Mouse (Mus musculus): ENCODE results near the gene Erc1. TPM values are rescaled to one million over a fixed set of nuclear protein-coding genes. Genes with fewer than 3 reads are reported as not detected.

The Erc1 gene
- polyA plus RNA-seq, 1 experiment from 2014 or later: 44.0 TPM

GRCm38 (mm10) chr6:119554439-119554838 is 293.5 kb downstream of the Erc1 start:
- 73% methylated on average over 8 of the region's 8 CpGs for WGBS
- no peak overlapping the region for H3K4me2 ChIP-seq (replicated peaks; ENCODE audit: low read depth, low read length)
- H3K9ac ChIP-seq (ENCODE audit: low read depth, low read length): no peak overlapping the region
- no peak overlapping the region for H3K4me3 ChIP-seq (ENCODE audit: low read depth, low read length)
- no peaks in the 10 kb centered on the region for H3K27me3 ChIP-seq (ENCODE audit: control insufficient read depth, insufficient read depth, low read length)
- H3K27ac ChIP-seq (ENCODE audit: low read depth, low read length): no peak overlapping the region
- no peaks in the 10 kb centered on the region for H3K4me1 ChIP-seq (replicated peaks; ENCODE audit: control insufficient read depth, insufficient read depth, low read length)
- no peak for DNase-seq (ENCODE audit: low spot score)
- no peaks in the 10 kb centered on the region for H3K36me3 ChIP-seq (ENCODE audit: control insufficient read depth, insufficient read depth, low read length)
- no peaks in the 10 kb centered on the region for H3K9me3 ChIP-seq (ENCODE audit: control insufficient read depth, low read length)
- no peak for ATAC-seq (ENCODE audit: low FRiP score)

- ATAC-seq (ENCODE audit: low FRiP score): peak; percentile 47
- no peak overlapping the region for H3K27ac ChIP-seq (ENCODE audit: low read depth, low read length)
- H3K27me3 ChIP-seq (ENCODE audit: control insufficient read depth, insufficient read depth, low read length): peaks cover 16% of the 10 kb centered on the region
Observed at GRCm38 (mm10) chr6:119544518-119544864, 303.5 kb downstream of the Erc1 start.

DNA sequence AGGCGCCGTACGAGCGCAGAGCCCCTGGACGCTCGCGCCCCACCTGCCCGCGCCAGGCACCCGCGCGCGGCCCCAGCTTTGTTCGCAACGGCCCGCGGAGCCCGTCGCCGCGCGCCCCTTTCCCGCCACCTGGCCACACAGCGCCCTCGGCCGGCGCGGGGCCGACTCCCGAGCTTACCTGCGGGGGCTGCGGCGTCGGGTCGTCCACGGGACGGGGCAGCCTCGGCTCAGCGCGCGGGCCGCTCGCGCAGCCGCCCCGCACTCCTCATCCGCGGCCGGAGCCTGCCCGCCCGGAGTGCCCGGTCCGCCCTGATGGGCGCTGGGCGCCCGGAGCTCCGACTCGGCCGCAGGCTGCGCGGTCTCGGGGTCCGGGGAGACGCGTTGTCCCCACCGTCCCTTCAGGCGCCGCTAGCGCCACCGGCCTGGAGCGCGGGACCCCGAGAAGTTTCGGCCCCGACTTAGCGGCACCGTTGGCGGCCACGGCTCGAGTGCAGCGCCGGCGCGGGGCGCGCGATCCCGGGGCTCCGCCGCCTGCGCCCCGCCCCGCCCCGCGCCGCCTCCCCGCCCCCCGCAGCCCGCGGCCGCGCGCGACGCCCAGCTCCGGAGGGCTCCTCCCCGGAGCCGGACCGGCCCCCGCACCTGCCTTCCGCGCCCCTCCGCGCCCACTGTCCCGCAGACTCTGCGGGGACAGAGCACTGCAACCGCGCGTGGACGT is 304.0 kb downstream of the Erc1 start, which contains the start of gene Wnt5b:
Wnt5b (minus strand) TSS at position 545 of the 715 bp plus-strand sequence.
- Histone ChIP-seq H3K4me3 (ENCODE audit: low read depth, low read length) (peak within 1 kb of the TSS; percentile 75), H3K4me1 (replicated peaks; ENCODE audit: control insufficient read depth, insufficient read depth, low read length) (no peaks in the 10 kb centered on the region), H3K27ac (ENCODE audit: low read depth, low read length) (no peak within 1 kb of the TSS), H3K36me3 (ENCODE audit: control insufficient read depth, insufficient read depth, low read length) (no peaks in the 10 kb centered on the region), H3K9ac (ENCODE audit: low read depth, low read length) (peak within 1 kb of the TSS; percentile 77), H3K9me3 (ENCODE audit: control insufficient read depth, low read length) (no peaks in the 10 kb centered on the region), H3K27me3 (ENCODE audit: control insufficient read depth, insufficient read depth, low read length) (peaks cover 16% of the 10 kb centered on the region), H3K4me2 (replicated peaks; ENCODE audit: low read depth, low read length) (peak within 1 kb of the TSS; percentile 91)
- DNase-seq (ENCODE audit: low spot score) (peak; percentile 64), ATAC-seq (ENCODE audit: low FRiP score) (peak; percentile 73)
- WGBS: under 1% methylated on average over 72 of the region's 120 CpGs

More at GRCm38 (mm10) chr6:119544518-119544864, 303.5 kb downstream of the Erc1 start:
- Histone ChIP-seq H3K9me3 (ENCODE audit: control insufficient read depth, low read length) (no peaks in the 10 kb centered on the region), H3K9ac (ENCODE audit: low read depth, low read length) (peak overlapping the region; percentile 77), H3K4me1 (replicated peaks; ENCODE audit: control insufficient read depth, insufficient read depth, low read length) (no peaks in the 10 kb centered on the region), H3K36me3 (ENCODE audit: control insufficient read depth, insufficient read depth, low read length) (no peaks in the 10 kb centered on the region), H3K4me2 (replicated peaks; ENCODE audit: low read depth, low read length) (peak overlapping the region; percentile 91), H3K4me3 (ENCODE audit: low read depth, low read length) (peak overlapping the region; percentile 75)
- WGBS: 2% methylated on average over 14 of the region's 14 CpGs
- DNase-seq (ENCODE audit: low spot score): peak; percentile 56

- H3K9me3 ChIP-seq (ENCODE audit: control insufficient read depth, low read length): no peaks in the 10 kb centered on the region
- H3K36me3 ChIP-seq (ENCODE audit: control insufficient read depth, insufficient read depth, low read length): no peaks in the 10 kb centered on the region
- peak overlapping the region; percentile 77 for H3K9ac ChIP-seq (ENCODE audit: low read depth, low read length)
- H3K4me2 ChIP-seq (replicated peaks; ENCODE audit: low read depth, low read length): peak overlapping the region; percentile 91
- no peaks in the 10 kb centered on the region for H3K4me1 ChIP-seq (replicated peaks; ENCODE audit: control insufficient read depth, insufficient read depth, low read length)
- peak overlapping the region; percentile 75 for H3K4me3 ChIP-seq (ENCODE audit: low read depth, low read length)
- H3K27ac ChIP-seq (ENCODE audit: low read depth, low read length): no peak overlapping the region
- ATAC-seq (ENCODE audit: low FRiP score) (peak; percentile 48), DNase-seq (ENCODE audit: low spot score) (no peak)
- WGBS: 0% methylated on average over 20 of the region's 30 CpGs
- peaks cover 16% of the 10 kb centered on the region for H3K27me3 ChIP-seq (ENCODE audit: control insufficient read depth, insufficient read depth, low read length)
Observed at GRCm38 (mm10) chr6:119543456-119543802, 304.5 kb downstream of the Erc1 start.

GRCm38 (mm10) chr6:119535867-119536266 is 312.1 kb downstream of the Erc1 start:
- 86% methylated on average over 12 of the region's 12 CpGs for WGBS
- Histone ChIP-seq H3K9ac (ENCODE audit: low read depth, low read length) (no peak overlapping the region), H3K4me2 (replicated peaks; ENCODE audit: low read depth, low read length) (no peak overlapping the region), H3K27ac (ENCODE audit: low read depth, low read length) (no peak overlapping the region), H3K9me3 (ENCODE audit: control insufficient read depth, low read length) (no peaks in the 10 kb centered on the region), H3K4me3 (ENCODE audit: low read depth, low read length) (no peak overlapping the region), H3K27me3 (ENCODE audit: control insufficient read depth, insufficient read depth, low read length) (no peaks in the 10 kb centered on the region), H3K4me1 (replicated peaks; ENCODE audit: control insufficient read depth, insufficient read depth, low read length) (no peaks in the 10 kb centered on the region), H3K36me3 (ENCODE audit: control insufficient read depth, insufficient read depth, low read length) (no peaks in the 10 kb centered on the region)
- ATAC-seq (ENCODE audit: low FRiP score): no peak
- DNase-seq (ENCODE audit: low spot score): no peak

DNA sequence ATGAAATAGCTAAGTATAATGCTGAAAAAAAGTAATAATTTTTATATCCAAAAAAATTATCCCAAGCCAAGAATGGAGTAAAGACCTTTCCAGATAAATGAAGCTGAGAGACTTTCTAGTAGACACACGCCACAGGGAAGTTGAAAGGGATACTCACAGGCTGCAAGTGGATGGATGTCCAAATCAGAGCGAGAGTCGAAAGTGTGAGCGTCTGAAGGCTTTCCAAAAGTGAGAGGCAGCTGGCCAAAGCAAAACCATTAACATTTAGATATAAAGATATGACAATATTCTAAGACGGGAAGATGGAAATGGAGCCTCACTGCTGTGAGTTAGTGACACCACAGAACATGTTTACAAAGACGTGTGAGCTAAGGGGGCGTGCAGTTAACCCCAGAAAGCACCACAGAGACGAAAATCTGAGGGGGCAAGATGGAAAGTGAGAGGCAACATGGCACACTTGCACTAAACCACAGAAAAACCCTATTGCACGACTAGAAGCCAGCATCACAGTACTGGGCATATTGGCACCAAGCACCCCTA is 314.7 kb downstream of the Erc1 start:
- H3K9ac ChIP-seq (ENCODE audit: low read depth, low read length): no peak overlapping the region
- WGBS: 90% methylated on average over 9 of the region's 9 CpGs
- H3K4me3 ChIP-seq (ENCODE audit: low read depth, low read length): no peak overlapping the region
- no peaks in the 10 kb centered on the region for H3K4me1 ChIP-seq (replicated peaks; ENCODE audit: control insufficient read depth, insufficient read depth, low read length)
- no peak overlapping the region for H3K4me2 ChIP-seq (replicated peaks; ENCODE audit: low read depth, low read length)
- no peak overlapping the region for H3K27ac ChIP-seq (ENCODE audit: low read depth, low read length)
- no peak for DNase-seq (ENCODE audit: low spot score)
- no peaks in the 10 kb centered on the region for H3K36me3 ChIP-seq (ENCODE audit: control insufficient read depth, insufficient read depth, low read length)
- no peak for ATAC-seq (ENCODE audit: low FRiP score)
- no peaks in the 10 kb centered on the region for H3K27me3 ChIP-seq (ENCODE audit: control insufficient read depth, insufficient read depth, low read length)
- H3K9me3 ChIP-seq (ENCODE audit: control insufficient read depth, low read length): no peaks in the 10 kb centered on the region

- H3K4me1 ChIP-seq (replicated peaks; ENCODE audit: control insufficient read depth, insufficient read depth, low read length): no peaks in the 10 kb centered on the region
- H3K9me3 ChIP-seq (ENCODE audit: control insufficient read depth, low read length): no peaks in the 10 kb centered on the region
- 82% methylated on average over 3 of the region's 3 CpGs for WGBS
- ATAC-seq (ENCODE audit: low FRiP score): no peak
- H3K36me3 ChIP-seq (ENCODE audit: control insufficient read depth, insufficient read depth, low read length): no peaks in the 10 kb centered on the region
- DNase-seq (ENCODE audit: low spot score): no peak
- H3K4me2 ChIP-seq (replicated peaks; ENCODE audit: low read depth, low read length): no peak overlapping the region
- H3K27ac ChIP-seq (ENCODE audit: low read depth, low read length): no peak overlapping the region
- H3K9ac ChIP-seq (ENCODE audit: low read depth, low read length): no peak overlapping the region
- no peaks in the 10 kb centered on the region for H3K27me3 ChIP-seq (ENCODE audit: control insufficient read depth, insufficient read depth, low read length)
- H3K4me3 ChIP-seq (ENCODE audit: low read depth, low read length): no peak overlapping the region
Observed at GRCm38 (mm10) chr6:119529659-119530058, 318.3 kb downstream of the Erc1 start.

- 73% methylated on average over 5 of the region's 5 CpGs for WGBS
- Histone ChIP-seq H3K9ac (ENCODE audit: low read depth, low read length) (no peak overlapping the region), H3K4me3 (ENCODE audit: low read depth, low read length) (no peak overlapping the region), H3K27ac (ENCODE audit: low read depth, low read length) (no peak overlapping the region), H3K36me3 (ENCODE audit: control insufficient read depth, insufficient read depth, low read length) (no peaks in the 10 kb centered on the region), H3K9me3 (ENCODE audit: control insufficient read depth, low read length) (no peaks in the 10 kb centered on the region), H3K4me2 (replicated peaks; ENCODE audit: low read depth, low read length) (no peak overlapping the region), H3K27me3 (ENCODE audit: control insufficient read depth, insufficient read depth, low read length) (no peaks in the 10 kb centered on the region), H3K4me1 (replicated peaks; ENCODE audit: control insufficient read depth, insufficient read depth, low read length) (no peaks in the 10 kb centered on the region; the same call in 1 of the 2 replicates)
- no peak for DNase-seq (ENCODE audit: low spot score)
- ATAC-seq (ENCODE audit: low FRiP score): no peak
Observed at GRCm38 (mm10) chr6:119526498-119526897, 321.5 kb downstream of the Erc1 start.

- H3K4me1 ChIP-seq (replicated peaks; ENCODE audit: control insufficient read depth, insufficient read depth, low read length): no peaks in the 10 kb centered on the region; the same call in 1 of the 2 replicates
- WGBS: 25% methylated on average over 3 of the region's 3 CpGs
- H3K4me2 ChIP-seq (replicated peaks; ENCODE audit: low read depth, low read length): no peak overlapping the region
- H3K9me3 ChIP-seq (ENCODE audit: control insufficient read depth, low read length): no peaks in the 10 kb centered on the region
- no peak for DNase-seq (ENCODE audit: low spot score)
- no peaks in the 10 kb centered on the region for H3K27me3 ChIP-seq (ENCODE audit: control insufficient read depth, insufficient read depth, low read length)
- no peak overlapping the region for H3K27ac ChIP-seq (ENCODE audit: low read depth, low read length)
- H3K36me3 ChIP-seq (ENCODE audit: control insufficient read depth, insufficient read depth, low read length): no peaks in the 10 kb centered on the region
- no peak overlapping the region for H3K9ac ChIP-seq (ENCODE audit: low read depth, low read length)
- ATAC-seq (ENCODE audit: low FRiP score): no peak
- no peak overlapping the region for H3K4me3 ChIP-seq (ENCODE audit: low read depth, low read length)
Observed at GRCm38 (mm10) chr6:119521931-119522391, 326.0 kb downstream of the Erc1 start.
